Mouse (Mus musculus) liver, embryonic 14.5 days (tissue): Measurements from ENCODE around the gene Itga11. TPM values are rescaled to one million over a fixed set of nuclear protein-coding genes. Genes with fewer than 3 reads are reported as not detected.

Experiments
- ATAC-seq: fragments of 200-750 bp; cut with Nextera tagmentation; 2 replicates; pipeline ENCODE4 v1.8.0; 2017; ENCODE audit warnings: moderate number of reproducible peaks, mild to moderate bottlenecking, moderate library complexity; ENCODE audit not compliant: insufficient read depth
- DNase-seq, 3 experiments: peaks; one replicate each; pipeline ENCODE4 v3.0.0-alpha.2; 2012 to 2013; ENCODE audit warnings: low read depth in 3 of 3, low spot score in 3 of 3
- H3K27ac ChIP-seq: fragments of 300-500 bp; sonication (generic); 2 replicates; pipeline ENCODE4 v1.5.1; 2014; ENCODE audit warnings: moderate library complexity, mild to moderate bottlenecking, control low read depth, inconsistent platforms
- H3K27me3 ChIP-seq: fragments of 300-500 bp; sonication (generic); 2 replicates; pipeline ENCODE4 v1.6.1; 2014; ENCODE audit warnings: mild to moderate bottlenecking, low read length, moderate library complexity; ENCODE audit not compliant: control insufficient read depth, insufficient read depth
- H3K36me3 ChIP-seq: fragments of 300-500 bp; sonication (generic); replicated peaks from 2 replicates; pipeline ENCODE4 v1.6.1; 2014; ENCODE audit warnings: low read depth; ENCODE audit not compliant: control insufficient read depth, insufficient read depth
- H3K4me1 ChIP-seq, 2 experiments: fragments of 200-500 bp in 1 of 2; fragments of 300-500 bp in 1 of 2; sonication (generic) in 1 of 2; replicated peaks; 2 replicates each; pipeline ENCODE4 v1.6.1; 2012 to 2014; ENCODE audit warnings: antibody characterized with exemption in 1 of 2, inconsistent platforms in 1 of 2, low read length in 1 of 2; ENCODE audit not compliant: control insufficient read depth in 2 of 2, insufficient read depth in 2 of 2
- H3K4me2 ChIP-seq: fragments of 300-500 bp; sonication (generic); 2 replicates; pipeline ENCODE4 v1.6.1; 2014; ENCODE audit warnings: low read depth, mild to moderate bottlenecking, control low read depth, moderate library complexity
- H3K4me3 ChIP-seq, 2 experiments: fragments of 200-500 bp in 1 of 2; fragments of 300-500 bp in 1 of 2; sonication (generic) in 1 of 2; 2 replicates each; pipeline ENCODE4 v1.5.1; 2012 to 2014; ENCODE audit warnings: low read depth in 2 of 2, low read length in 2 of 2, mild to moderate bottlenecking in 2 of 2, control low read depth in 1 of 2, inconsistent platforms in 1 of 2, moderate library complexity in 1 of 2; ENCODE audit not compliant: insufficient read depth in 1 of 2
- H3K9ac ChIP-seq: fragments of 300-500 bp; sonication (generic); replicated peaks from 2 replicates; pipeline ENCODE4 v1.6.1; 2014; ENCODE audit warnings: mild to moderate bottlenecking, control low read depth, moderate library complexity
- H3K9me3 ChIP-seq: fragments of 300-500 bp; sonication (generic); 2 replicates; pipeline ENCODE4 v1.6.1; 2016; ENCODE audit warnings: low read length, mixed read lengths; ENCODE audit not compliant: control insufficient read depth
- CTCF ChIP-seq: IDR thresholded peaks from 2 replicates; pipeline ENCODE4 v1.5.1; 2016; ENCODE audit warnings: antibody characterized with exemption, low read depth, control low read depth
- EP300 ChIP-seq: IDR thresholded peaks from 2 replicates; pipeline ENCODE4 v1.6.1; 2016; ENCODE audit warnings: antibody characterized with exemption, low read depth
- WGBS: fragments of 180-500 bp; shearing (Covaris S2); extraction: QIAGEN DNeasy Blood & Tissue Kit; methylation state at CpG from one replicate; pipeline ENCODE4 v1.1.7; 2014; ENCODE audit not compliant: insufficient replicate concordance; 5-methylcytosine and 5-hydroxymethylcytosine counted together
- polyA plus RNA-seq, 2 experiments: library from polyadenylated mRNA; depleted of rRNA in 1 of 2; stranded (reverse) in 1 of 2; unstranded in 1 of 2; fragments of >200 nt; fragmentation: Nextera tagmentation in 1 of 2; extraction: Ambion mirVana in 1 of 2; gene quantifications; 2 replicates each; pipeline versions ENCODE4 v1.2.1 to v1.2.3; 2012 to 2014

Itga11 gene
- polyA plus RNA-seq, 2 experiments: 0.07 to 0.08 TPM

DNA sequence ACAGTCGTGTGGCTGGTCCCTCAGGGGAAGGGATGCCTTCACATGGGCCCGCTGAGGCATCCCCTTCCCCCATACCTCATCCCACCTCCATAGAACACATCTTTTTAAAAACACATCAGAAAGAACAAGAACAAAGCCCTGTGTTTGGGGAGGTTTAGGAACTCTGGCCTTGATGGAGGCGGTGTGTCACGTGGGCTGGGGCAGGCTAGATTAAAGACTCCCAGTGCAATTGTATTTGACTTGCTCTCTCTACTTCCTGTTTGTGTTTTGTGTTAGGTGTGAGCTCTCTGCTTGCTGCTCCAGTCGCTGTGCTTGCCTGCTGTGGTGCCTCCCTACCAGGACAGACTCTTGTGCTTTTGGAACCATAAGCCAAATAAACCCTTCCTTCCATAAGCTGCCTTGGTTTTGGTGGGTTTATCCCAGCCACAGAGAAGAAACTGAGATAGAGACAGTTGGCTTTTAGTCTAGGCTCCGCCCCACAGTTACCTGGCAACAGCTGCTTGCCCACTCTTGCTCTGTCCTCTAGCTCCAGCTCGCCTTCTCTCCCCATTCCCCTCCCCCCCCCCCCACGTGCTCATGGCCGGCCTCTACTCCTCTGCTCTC is 148.3 kb downstream of the Itga11 start:
- WGBS: 25% methylated on average over 8 of the region's 9 CpGs
- H3K4me2 ChIP-seq: no peak overlapping the region
- no peaks in the 10 kb centered on the region for H3K27me3 ChIP-seq
- peak; percentile 19; the same call in 1 of the 2 replicates for ATAC-seq
- H3K9me3 ChIP-seq: no peaks in the 10 kb centered on the region
- no peak overlapping the region for H3K9ac ChIP-seq
- no peak for DNase-seq
- no peaks in the 10 kb centered on the region for H3K36me3 ChIP-seq
- no peak overlapping the region for H3K27ac ChIP-seq
- peaks cover 4 to 21% of the 10 kb centered on the region in 2 experiments; a peak in 3 of 4 replicates for H3K4me1 ChIP-seq
- TF ChIP-seq EP300 (no peak), CTCF (no peak)
- H3K4me3 ChIP-seq: no peak overlapping the region

DNA sequence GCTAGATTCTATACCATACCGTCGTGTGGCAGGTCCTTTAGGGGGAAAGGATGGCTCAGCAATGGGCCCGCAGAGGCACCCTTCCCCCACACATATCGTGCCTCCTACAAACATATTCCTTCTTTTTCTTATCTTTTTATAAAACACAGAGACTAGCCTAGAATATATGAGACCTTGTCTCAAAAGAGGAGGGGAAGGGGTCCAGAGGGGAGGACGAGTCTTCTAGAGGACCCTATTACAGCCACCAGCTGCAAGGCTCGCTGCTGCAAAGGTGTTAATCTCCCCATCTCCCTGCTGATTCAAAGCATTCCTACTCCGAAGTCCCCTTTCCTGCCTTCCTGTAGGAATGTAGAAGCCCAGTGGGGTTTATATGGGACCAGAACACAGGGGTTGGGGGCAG is 148.8 kb downstream of the Itga11 start:
- Histone ChIP-seq H3K27ac (no peak overlapping the region), H3K9ac (no peak overlapping the region), H3K4me2 (no peak overlapping the region), H3K4me1 (peaks cover 4 to 21% of the 10 kb centered on the region in 2 experiments; a peak in 3 of 4 replicates), H3K4me3 (no peak overlapping the region), H3K27me3 (no peaks in the 10 kb centered on the region), H3K36me3 (no peaks in the 10 kb centered on the region), H3K9me3 (no peaks in the 10 kb centered on the region)
- TF ChIP-seq CTCF: no peak
- TF ChIP-seq EP300: no peak
- no peak for DNase-seq
- no peak for ATAC-seq
- 27% methylated on average over 7 of the region's 7 CpGs for WGBS

GRCm38 (mm10) chr9:62827939-62828652 is 150.5 kb downstream of the Itga11 start:
- ATAC-seq: peak; percentile 46
- TF ChIP-seq EP300 (no peak), CTCF (peak; percentile 55)
- Histone ChIP-seq H3K4me2 (peak overlapping the region; percentile 91), H3K36me3 (no peaks in the 10 kb centered on the region), H3K4me3 (peak overlapping the region; percentile 51 to 56), H3K9me3 (no peaks in the 10 kb centered on the region), H3K27ac (peak overlapping the region; percentile 56), H3K4me1 (peaks cover 4 to 21% of the 10 kb centered on the region in 2 experiments; a peak in 3 of 4 replicates), H3K27me3 (no peaks in the 10 kb centered on the region), H3K9ac (peak overlapping the region; percentile 58; the same call in 1 of the 2 replicates)
- 3% methylated on average over 24 of the region's 24 CpGs for WGBS
- DNase-seq: peak in 1 of 3 experiments; percentile 62

DNA sequence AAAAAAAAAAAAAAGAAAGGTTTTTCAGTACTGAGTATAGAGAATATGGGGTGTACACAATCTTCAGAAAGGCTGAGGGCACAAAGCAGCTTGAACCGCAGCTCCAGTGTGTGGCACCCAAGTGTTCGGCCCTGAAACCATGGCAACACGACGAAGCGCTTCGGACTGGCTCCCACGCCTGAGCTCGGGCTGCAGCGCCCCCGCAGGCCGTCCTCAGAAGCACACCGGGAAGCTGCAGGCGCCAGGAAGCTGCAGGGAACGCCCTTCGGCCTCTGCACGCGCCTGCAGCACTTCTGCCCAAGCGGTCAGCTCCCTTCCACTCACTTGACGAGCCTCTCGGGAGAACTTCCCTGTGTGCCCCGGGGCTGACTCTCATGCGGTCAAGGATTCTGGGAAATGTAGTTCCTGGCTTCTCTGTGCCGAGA is 151.0 kb downstream of the Itga11 start:
- TF ChIP-seq EP300: no peak
- peak; percentile 99 for TF ChIP-seq CTCF
- H3K27me3 ChIP-seq: no peaks in the 10 kb centered on the region
- ATAC-seq: peak; percentile 84
- no peaks in the 10 kb centered on the region for H3K36me3 ChIP-seq
- H3K27ac ChIP-seq: no peak overlapping the region; the same call in 1 of the 2 replicates
- under 1% methylated on average over 23 of the region's 23 CpGs for WGBS
- peak overlapping the region; percentile 91 for H3K4me2 ChIP-seq
- H3K9me3 ChIP-seq: no peaks in the 10 kb centered on the region
- H3K4me1 ChIP-seq: peaks cover 4 to 21% of the 10 kb centered on the region in 2 experiments; a peak in 3 of 4 replicates
- no peak overlapping the region for H3K9ac ChIP-seq
- peak; percentile 86 to 91 (median 90) for DNase-seq
- H3K4me3 ChIP-seq: peak overlapping the region in 1 of 2 experiments; percentile 51; a peak in 3 of 4 replicates

DNA sequence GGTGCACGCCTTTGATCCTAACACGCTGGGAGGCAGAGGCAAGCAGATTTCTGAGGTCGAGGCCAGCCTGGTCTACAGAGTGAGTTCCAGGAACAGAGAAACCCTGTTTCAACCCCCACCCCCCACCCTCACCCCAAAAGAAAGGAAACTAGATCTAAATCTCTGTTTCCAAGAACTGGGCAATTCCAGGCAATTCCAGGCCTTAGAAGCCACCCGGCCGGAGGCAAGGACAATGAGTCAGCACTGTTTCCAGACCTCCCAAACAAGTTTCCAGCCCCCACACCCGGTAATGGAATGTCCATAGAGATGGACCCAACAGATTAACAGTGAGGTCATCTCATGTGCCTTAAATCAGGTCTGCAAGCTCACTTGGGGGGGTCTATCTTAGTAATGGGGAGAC is 152.3 kb downstream of the Itga11 start:
- Histone ChIP-seq H3K4me1 (peaks cover 4 to 21% of the 10 kb centered on the region in 2 experiments; a peak in 3 of 4 replicates), H3K27me3 (no peaks in the 10 kb centered on the region), H3K4me3 (no peak overlapping the region), H3K4me2 (no peak overlapping the region), H3K27ac (no peak overlapping the region), H3K9me3 (no peaks in the 10 kb centered on the region), H3K36me3 (no peaks in the 10 kb centered on the region), H3K9ac (no peak overlapping the region)
- WGBS: 60% methylated on average over 6 of the region's 6 CpGs
- DNase-seq: no peak
- ATAC-seq: no peak
- TF ChIP-seq EP300: no peak
- TF ChIP-seq CTCF: no peak

Other genes with a start within 250 kb of the Itga11 start
- gene Coro2b, start 140.8 kb upstream of the Itga11 start, polyA plus RNA-seq (2012; rRNA removed): 1.1 and 1.2 TPM in 2 replicates
- 0.57 and 1.4 TPM in 2 replicates for gene Coro2b, start 140.8 kb upstream of the Itga11 start, polyA plus RNA-seq (2014; fragmentation: Nextera tagmentation; extraction: Ambion mirVana)
- gene Fem1b, start 134.1 kb downstream of the Itga11 start, polyA plus RNA-seq (2012; rRNA removed): 5.8 and 8.2 TPM in 2 replicates
- 12.5 and 15.5 TPM in 2 replicates for gene Fem1b, start 134.1 kb downstream of the Itga11 start, polyA plus RNA-seq (2014; fragmentation: Nextera tagmentation; extraction: Ambion mirVana)
- gene Cln6, start 161.0 kb downstream of the Itga11 start, polyA plus RNA-seq (2012; rRNA removed): 18.5 and 18.8 TPM in 2 replicates
- 12.4 and 15.5 TPM in 2 replicates for gene Cln6, start 161.0 kb downstream of the Itga11 start, polyA plus RNA-seq (2014; fragmentation: Nextera tagmentation; extraction: Ambion mirVana)
- gene Calml4, start 180.3 kb downstream of the Itga11 start, polyA plus RNA-seq (2012; rRNA removed): 0.98 and 1.1 TPM in 2 replicates
- gene Calml4, start 180.3 kb downstream of the Itga11 start, polyA plus RNA-seq (2014; fragmentation: Nextera tagmentation; extraction: Ambion mirVana): 1.6 and 2.2 TPM in 2 replicates